Mouse (Mus musculus): ENCODE data around the gene Thap7.

DNA sequence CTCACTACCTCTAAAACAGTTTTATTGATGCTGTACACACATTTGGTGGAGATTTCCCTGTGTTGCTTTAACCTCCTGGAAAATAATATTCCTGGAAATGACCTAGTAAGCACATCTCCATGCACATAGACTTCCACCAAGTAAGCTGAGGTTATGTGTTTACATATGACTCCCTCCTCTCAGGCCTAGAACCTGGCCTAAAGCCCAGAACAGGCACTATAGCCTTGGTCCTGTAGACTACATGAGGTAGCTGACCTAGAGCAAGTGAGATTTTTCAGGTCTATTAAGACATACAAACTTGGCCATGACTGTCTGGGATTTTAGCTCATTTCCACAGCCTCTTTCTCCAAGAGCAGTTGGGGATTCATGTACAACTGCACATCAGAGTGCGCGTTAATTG lies 20.8 kb downstream of the Thap7 start:
- TF ChIP-seq CTCF (IDR thresholded peaks at IDR 0.05): no peak
- no peak for TF ChIP-seq EP300 (IDR thresholded peaks at IDR 0.05)

Data from lung, postnatal 0 days (tissue).